Mouse (Mus musculus) ovary, postnatal 36 days (tissue): ENCODE data around the gene Bbx.
A peak's percentile ranks its signal among the peaks of the same experiment; 100 is the strongest.

Experiments used
- DNase-seq: peaks from one replicate; pipeline ENCODE4 v3.0.0; 2022; ENCODE audit warnings: low spot score, mixed read lengths

The Bbx gene

GRCm38 (mm10) chr16:50398564-50398963, 33.6 kb downstream of the Bbx start:
- DNase-seq, result no peak

GRCm38 (mm10) chr16:50395928-50396612, 36.1 kb downstream of the Bbx start:
- no peak for DNase-seq

- DNase-seq, result no peak
Observed at GRCm38 (mm10) chr16:50388499-50388898, 43.7 kb downstream of the Bbx start.

GRCm38 (mm10) chr16:50383541-50383940, 48.6 kb downstream of the Bbx start:
- no peak for DNase-seq

GRCm38 (mm10) chr16:50381351-50381746, 50.8 kb downstream of the Bbx start:
- DNase-seq, result no peak

GRCm38 (mm10) chr16:50380682-50381350, 51.4 kb downstream of the Bbx start:
- peak; percentile 73 for DNase-seq

- DNase-seq, result no peak
Observed at GRCm38 (mm10) chr16:50380232-50380631, 52.0 kb downstream of the Bbx start.

- no peak for DNase-seq
Observed at GRCm38 (mm10) chr16:50374611-50375010, 57.6 kb downstream of the Bbx start.

- DNase-seq, result no peak
Observed at GRCm38 (mm10) chr16:50373685-50374084, 58.5 kb downstream of the Bbx start.

GRCm38 (mm10) chr16:50372543-50372942, 59.6 kb downstream of the Bbx start:
- no peak for DNase-seq

GRCm38 (mm10) chr16:50371460-50371859, 60.7 kb downstream of the Bbx start:
- DNase-seq, result no peak

GRCm38 (mm10) chr16:50370423-50370822, 61.8 kb downstream of the Bbx start:
- no peak for DNase-seq

- no peak for DNase-seq
Observed at GRCm38 (mm10) chr16:50366556-50366955, 65.6 kb downstream of the Bbx start.

- peak; percentile 20 for DNase-seq
Observed at GRCm38 (mm10) chr16:50364189-50365059, 67.8 kb downstream of the Bbx start.

- no peak for DNase-seq
Observed at GRCm38 (mm10) chr16:50363443-50364188, 68.6 kb downstream of the Bbx start.

GRCm38 (mm10) chr16:50360631-50361030, 71.6 kb downstream of the Bbx start:
- no peak for DNase-seq

GRCm38 (mm10) chr16:50329684-50330083, 102.5 kb downstream of the Bbx start:
- no peak for DNase-seq

GRCm38 (mm10) chr16:50324746-50325145, 107.4 kb downstream of the Bbx start:
- DNase-seq, result no peak

GRCm38 (mm10) chr16:50324292-50324691, 107.9 kb downstream of the Bbx start:
- no peak for DNase-seq

GRCm38 (mm10) chr16:50321368-50321767, 110.8 kb downstream of the Bbx start:
- no peak for DNase-seq

GRCm38 (mm10) chr16:50318255-50318654, 113.9 kb downstream of the Bbx start:
- DNase-seq, result no peak

- DNase-seq, result no peak
Observed at GRCm38 (mm10) chr16:50315349-50315969, 116.7 kb downstream of the Bbx start.
